Mouse (Mus musculus): Measurements from ENCODE around the gene Pitx2.

Pitx2 gene

DNA sequence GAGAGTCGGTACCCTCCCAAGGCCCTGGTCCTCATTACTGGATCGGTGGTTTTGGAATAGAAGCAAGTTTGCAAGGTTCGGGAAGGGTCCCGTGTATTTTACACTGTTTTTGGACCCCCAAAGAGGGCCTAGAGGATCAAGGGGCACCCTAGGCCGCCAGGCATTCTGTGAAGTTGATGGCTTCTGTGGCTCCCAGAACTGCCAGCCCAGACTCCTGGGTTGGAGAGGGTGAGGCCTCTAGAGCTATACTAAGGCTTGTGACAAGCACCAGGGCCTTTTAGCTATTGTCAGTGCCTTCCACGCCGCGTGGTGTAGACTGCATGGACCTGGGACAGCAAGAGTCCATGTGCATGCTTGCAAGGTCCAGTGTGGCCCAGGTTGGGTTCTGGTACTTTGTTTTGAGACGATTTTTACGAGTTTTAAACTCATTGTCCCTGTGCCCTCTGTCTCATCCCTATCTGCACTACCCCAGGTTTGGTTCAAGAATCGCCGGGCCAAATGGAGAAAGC, 18.2 kb downstream of the Pitx2 start:
- no peak for DNase-seq (ENCODE audit: low spot score)

DNA sequence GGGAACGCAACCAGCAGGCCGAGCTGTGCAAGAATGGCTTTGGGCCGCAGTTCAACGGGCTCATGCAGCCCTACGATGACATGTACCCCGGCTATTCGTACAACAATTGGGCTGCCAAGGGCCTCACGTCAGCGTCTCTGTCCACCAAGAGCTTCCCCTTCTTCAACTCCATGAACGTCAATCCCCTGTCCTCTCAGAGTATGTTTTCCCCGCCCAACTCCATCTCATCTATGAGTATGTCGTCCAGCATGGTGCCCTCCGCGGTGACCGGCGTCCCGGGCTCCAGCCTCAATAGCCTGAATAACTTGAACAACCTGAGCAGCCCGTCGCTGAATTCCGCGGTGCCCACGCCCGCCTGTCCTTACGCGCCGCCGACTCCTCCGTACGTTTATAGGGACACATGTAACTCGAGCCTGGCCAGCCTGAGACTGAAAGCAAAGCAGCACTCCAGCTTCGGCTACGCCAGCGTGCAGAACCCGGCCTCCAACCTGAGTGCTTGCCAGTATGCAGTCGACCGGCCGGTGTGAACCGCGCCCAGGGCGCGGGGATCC, 18.8 kb downstream of the Pitx2 start:
- DNase-seq (ENCODE audit: low spot score), result no peak

DNA sequence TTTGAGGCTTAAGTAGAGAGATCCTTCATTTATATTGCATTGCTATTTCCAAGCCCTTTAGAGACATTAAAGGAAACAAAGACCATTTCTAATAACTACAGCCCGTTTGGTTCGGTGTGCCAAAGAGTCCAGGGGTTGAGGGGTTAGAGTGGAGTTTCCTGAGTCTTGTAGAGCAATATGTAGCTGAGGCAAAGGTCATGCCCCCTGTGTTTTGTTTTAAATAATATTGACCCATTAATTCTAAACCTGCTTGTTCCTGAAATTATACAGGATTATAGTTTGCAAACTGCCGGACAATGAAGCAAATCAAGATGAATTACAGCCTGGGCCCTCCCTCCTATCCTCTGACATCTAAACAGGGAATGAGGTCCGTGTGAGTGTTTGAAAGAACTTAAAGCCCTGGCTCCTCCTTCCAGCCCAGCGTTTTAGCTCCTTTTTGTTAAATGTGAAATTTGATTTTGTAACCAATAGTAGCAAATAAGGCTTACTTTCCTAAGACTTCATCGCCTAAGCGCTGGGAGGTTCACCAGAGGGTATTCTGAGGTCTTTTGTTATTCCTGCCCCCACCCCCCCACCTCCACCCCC, 20.5 kb downstream of the Pitx2 start:
- no peak for DNase-seq (ENCODE audit: low spot score)

DNA sequence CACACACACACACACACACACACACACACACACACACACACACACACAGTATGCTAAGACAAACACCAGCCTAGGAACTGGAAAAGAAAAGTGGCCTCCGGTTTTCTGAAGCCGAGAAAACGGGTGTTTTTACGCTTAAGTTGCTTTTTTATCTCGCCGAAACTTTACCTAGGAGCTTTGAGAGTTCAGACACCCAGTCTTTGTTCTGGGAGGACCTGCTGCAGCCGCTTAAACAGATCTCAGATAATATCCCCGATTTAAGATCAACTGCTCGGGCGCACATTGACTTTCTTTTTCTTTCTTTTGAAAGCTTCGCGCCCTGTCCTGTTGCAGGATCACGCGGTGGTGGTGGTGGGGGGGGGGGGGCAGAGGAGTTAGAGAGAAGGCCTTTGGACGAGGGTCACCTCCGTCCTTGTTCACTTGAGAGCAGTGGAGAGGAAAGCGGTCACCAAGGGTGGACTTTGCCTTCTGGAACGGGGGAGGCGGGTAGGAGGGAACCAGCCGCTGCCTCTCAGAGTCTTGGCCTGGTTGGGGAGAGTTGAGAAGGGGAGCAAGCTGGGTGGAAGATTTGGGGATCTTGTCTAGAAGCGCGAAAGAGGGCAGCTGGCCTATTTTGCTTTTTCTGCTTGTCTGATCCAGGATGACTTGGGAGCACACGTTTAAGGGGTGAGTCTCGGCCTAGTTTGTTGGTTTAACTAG, 21.2 kb downstream of the Pitx2 start:
- DNase-seq (ENCODE audit: low spot score), result no peak

DNA sequence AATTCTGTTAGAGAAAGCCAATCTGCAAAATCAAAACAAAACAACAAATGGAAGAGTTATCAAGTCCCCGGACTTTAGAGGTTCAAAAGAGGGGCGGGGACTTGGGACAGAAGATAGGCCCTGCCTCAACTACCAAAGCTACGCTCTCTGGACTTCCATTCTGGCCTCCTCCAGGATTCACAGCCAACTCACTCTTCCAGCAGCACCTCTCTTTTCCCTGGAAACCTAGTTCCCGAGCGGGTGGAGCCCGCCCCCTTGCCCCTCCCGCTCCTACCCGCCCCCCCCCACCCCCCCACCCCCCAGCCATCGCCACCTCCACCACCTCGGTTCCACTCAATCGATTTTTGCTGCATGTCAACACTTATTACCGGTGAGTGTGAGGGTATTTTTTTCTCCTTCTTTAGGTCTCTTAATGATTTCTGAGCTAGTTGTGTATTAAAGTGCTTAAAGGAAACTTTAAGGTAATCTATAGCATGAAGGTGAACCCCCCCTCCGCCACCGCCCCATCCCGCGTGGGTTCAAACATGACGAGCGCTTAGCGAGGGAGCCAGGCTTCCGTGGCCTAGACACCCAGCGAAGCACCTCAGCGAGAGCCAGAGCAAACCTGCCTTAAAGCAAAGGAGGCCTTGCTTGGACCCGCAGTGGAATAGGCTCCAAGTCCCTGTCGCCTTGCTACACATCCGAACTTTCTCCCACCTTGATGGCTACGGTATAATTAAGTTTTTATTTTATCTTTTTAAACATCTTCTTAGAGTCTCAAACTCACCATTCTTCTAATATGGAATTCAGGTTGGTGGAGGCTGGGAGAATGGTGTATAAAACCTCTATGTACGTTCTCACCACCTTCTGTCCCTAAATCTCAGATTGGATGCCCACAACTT, 21.9 kb downstream of the Pitx2 start:
- no peak for DNase-seq (ENCODE audit: low spot score)

DNA sequence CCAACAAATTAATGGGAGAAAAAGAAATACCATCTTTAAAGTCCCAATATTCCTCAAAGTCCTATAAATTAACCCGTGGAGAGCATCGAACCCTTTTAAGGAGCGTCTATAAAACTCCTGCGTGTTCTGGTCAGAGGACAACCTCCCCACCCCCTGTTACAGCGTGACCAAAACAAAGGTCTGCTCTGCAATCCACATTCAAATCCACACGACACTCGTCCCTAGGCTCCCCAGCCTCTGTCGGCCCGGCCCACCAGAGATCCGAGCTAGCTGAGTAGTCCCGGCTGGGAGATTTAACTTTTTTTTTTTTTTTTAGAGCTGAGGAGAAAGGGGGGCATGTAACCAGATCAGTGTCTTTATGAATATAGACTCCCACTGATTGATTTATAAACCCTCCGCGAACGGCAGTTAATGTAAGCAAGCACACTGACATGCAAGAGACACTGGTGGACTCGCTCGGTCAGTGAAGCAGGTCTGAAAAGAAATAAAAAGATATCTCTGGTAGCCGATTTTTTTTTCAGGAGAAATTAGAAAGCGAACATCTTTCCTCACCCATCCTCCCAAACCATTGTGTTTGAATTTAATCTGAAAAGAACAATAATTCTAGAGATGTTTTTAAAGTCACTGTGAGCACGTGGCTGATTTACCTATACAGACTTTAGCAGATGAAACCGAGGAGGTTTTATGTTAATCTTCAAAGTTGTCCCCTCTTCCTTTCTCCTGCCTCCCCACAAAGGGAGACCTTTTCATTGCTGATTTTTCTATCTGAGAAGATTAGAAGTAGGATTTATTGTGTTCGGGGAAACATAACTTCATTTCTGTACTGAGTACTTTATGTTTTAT, 23.0 kb downstream of the Pitx2 start:
- no peak for DNase-seq (ENCODE audit: low spot score)

DNA sequence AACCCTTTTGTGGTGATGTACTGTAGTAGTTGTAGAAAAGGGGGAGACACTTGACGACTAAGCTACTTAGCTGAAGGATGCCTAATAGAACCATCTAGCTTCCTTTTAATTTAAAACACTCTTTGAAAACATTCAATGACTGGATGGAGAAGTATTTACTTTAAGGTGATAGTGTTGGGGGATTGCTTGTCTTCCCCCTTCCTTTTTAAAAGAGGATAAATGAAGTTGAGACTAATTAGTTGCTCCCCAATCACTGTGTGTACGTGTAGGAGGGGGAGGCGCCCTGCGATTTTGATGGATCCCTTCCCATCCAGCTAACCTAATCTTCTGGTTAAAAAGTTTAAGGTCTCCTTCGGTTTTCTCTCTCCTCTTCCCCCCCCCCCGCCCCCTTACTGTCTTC, 23.7 kb downstream of the Pitx2 start:
- DNase-seq (ENCODE audit: low spot score), result no peak

DNA sequence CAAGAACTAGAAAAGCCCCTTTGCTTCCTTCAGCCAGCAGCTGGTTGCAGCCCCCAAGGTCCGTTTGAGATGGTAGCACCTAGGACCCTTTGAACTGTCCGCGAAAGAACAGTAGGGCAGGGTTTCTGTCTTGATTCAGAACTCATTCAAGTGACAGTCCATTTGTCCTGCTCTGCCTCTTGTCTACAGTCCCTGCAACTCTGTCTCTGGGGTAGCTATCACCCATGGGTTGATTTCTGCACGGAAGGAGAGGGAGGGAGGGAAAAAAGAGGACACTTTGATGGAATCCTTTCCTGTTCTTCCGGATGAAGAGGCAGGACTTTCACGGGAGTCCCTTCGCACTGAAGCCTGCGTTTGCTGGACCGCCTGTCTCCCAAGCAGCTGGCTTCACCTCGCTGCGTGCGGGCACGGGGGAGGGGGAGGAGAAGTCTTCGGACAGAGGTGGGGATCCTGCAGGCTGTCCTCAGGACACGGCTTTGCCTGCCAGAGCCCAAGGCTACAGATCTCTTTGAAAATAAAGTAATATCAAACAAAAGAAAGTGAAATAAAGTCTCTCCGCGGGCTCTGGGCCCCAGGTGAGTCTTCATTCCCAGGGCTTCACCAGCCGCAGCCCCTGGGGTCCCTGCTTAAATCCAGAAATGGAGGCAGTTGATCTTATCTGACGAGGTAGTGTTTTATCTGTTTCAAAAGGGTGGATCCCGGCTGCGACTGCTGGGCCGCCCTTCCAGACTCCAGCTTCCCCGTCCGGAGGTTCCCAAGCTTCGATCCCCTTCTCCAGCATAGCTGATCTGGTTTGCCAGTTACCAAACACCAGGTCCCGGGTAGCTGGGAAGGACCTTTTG, 24.5 kb downstream of the Pitx2 start:
- DNase-seq (ENCODE audit: low spot score), result peak; percentile 27

DNA sequence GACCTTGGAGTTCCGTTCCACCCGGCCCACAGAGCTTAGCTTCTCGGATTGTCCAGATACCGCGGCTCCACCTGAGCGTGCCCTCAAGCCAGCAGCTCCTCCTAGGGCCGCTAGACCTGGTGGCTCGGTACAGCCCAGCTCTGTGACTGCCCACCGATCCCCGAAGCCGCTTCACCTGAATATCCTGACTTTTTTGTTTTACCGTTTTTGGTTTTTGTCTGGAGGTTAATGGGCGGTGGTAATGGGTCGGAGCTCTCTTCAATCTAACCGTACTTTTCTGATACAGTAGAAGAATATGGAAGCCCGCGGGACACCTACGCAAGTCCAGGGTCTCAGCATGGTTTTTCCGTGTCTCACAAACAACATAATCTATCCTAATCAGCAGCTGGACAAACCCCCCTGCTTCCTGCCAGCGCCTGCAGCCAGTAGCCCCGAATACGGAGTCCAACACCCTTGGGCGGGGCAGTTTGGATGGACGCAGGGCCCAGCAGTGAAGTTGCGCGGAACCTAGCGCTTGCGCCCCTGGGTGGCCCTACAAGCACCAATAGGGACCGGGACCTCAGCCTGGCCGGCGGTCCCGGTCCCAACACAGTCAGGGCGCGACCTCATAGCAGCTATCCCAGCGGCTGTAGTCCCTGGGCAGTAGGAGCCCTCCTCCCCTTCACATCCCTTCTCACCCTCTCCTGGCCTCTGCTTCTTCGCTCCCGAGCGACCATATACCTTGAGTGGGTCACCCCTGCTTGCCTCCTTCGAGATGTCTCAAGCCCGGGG, 25.3 kb downstream of the Pitx2 start:
- DNase-seq (ENCODE audit: low spot score), result no peak

DNA sequence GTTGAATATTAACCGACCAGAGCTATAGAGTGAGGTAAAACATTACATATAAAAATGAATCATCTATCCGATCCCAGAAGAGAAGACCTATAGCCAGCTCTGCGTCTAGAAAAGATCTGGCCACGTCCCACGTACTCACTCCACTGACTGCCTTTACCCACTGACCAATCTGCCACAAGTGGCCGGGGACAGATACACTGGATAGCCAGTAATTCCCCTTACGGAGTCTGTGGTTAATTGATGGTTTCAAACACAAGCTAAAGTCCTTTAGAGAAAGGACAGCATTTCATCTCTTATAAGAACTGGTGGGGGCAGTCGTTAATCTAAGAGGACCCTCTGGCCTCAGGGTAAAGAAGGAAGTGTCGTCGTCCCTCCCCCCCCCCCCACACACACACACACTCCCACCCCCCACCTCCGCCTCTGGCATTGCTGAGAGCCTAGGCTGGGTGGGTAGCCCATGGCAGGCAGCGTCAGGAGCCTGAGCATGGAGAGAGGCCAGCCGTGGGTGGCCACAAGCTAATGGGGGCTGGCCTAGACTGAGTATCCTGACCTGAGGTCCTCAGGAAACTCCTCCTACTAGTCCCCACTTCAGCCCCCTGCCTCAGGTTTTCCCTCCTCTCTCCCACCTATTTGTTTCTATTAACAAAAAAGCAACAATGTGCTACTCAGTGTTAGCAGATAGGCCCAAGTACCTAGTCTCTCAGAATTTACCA, 26.1 kb downstream of the Pitx2 start:
- DNase-seq (ENCODE audit: low spot score), result no peak

DNA sequence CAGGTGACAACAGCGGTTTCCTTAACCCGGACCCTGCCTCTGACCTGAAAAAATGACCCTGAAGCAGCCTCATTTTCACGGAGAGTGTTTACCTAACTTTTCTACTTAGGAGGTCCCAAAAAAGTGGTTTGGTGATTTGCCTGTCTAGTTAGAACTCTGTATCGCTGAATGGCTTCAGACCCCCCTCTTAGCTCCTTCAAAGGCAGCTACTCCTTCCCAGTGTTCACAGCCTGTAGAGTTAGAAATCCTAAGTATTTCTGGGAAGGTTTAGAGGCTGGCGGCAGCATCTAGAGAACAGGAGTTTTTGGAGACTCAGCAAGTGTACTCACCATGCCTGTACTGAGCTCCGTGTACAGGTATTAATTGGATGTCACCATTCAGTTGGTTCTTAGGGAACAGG, 27.0 kb downstream of the Pitx2 start:
- no peak for DNase-seq (ENCODE audit: low spot score)

DNA sequence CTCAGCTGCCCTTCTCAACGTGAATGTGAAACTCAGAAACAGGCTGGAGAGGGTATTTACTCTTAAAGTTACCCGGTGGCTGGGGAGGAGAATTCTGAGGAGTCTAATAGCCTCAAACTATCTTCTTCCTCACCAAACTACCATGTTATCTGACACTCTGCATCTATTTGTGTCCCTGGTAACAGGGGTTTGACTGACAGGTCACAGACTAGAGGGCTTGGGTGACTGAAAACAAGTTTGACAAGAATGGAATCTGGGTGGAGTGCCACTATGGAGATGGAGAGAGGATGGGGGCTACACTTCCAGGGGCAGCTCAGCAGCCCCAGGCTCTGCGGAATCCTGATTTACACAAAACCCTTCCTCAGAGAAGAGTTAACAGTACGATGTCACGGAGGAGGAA, 27.7 kb downstream of the Pitx2 start:
- no peak for DNase-seq (ENCODE audit: low spot score)

DNA sequence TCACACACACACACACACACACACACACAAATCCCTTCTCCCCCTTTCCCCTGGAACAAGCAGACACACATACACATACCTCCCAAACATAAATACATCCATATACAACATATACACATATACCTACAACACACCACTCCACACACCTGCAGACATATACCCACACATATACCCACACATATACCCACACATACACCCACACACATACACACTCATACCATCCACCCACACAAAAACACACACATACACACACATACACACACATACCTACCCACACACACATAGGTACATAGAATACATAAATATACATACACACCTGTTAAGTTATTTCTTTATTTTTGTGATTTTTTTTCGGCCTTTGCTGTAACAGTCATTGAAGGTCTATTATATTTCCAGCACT, 38.3 kb downstream of the Pitx2 start:
- no peak for DNase-seq (ENCODE audit: low spot score)

DNA sequence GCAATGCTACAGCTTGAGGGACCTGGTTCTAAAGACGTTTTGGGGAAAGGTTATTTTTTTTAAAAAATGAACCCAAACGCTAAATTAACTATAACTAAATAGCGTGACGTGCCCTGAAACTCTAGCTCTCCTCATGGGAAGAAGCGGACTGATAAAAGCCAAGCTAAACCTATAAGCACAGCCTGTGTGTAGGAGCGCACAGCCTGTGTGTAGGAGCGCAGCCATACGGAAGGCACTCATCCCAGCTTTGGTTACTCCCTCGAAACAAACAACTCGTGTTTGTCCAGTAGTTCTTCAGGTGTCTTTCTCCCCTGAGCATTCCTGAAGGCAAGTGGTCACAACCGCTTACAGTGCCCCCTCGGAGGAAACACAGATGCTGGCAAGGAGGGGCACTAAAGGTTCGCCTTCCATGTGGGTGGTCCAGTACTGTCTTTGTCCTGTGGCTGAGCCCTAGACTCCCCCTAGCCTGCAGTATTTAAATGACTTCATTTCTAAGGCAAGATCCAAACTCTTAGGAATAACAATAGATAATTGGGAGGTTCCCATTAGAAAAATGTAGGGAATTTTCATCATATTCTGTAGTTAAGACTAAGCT, 39.1 kb downstream of the Pitx2 start:
- DNase-seq (ENCODE audit: low spot score), result no peak

DNA sequence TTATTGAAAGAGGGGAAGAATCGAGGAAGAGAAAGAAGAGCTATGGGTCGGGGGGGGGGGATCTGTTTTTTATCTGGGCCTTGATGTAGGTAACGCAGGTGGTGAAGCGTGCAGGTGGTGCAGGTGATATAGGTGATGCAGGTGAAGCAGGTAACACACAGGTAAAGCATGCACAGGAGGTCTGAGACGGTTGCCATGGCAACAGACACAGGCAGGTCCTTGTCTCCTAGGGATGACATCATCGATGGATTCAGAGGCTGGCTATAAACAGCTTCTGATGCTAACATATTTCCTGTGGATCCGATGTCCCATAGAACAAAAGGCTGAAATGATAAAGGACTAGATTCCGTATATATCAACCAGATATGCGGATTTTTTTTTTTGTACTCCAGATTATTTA, 51.3 kb downstream of the Pitx2 start:
- DNase-seq (ENCODE audit: low spot score), result no peak

DNA sequence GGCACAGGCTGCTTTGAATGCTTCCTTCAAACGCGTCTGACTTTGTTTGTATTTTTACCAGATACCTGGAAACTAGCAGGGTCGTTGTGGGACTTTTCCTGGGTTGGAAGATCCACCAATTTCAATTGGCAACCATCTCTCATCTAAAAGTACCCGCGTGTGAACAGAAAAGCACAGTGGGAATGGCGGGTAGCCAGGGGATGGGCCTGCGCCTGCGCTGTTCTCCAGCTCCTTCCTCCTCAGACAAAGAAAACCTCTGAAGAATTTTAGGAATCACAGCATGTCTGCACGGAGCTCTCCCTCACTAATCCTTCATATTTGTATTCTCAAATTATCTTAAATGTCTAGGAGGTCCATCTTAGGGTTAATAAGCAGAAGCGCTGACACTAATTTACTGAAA, 54.6 kb downstream of the Pitx2 start:
- no peak for DNase-seq (ENCODE audit: low spot score)

DNA sequence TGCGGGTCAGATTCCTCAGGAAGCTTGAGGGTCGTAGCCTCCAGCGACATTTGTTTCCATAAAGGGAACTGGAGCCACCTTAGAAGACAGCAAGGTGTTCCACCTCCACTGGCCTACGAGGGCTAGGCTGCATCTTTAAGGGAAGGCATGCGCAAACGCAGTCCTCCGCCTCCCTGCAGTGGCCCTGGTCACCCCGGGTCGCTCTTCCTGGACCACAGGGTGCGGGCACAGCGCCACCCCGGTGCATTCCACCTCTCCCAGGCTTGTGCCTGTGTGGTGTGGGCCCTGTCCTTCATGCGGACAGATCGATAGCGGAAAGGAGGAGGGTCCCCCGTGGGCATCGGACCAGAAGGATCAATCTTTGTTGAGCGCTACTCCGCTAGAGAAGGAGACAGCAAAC, 56.6 kb downstream of the Pitx2 start:
- no peak for DNase-seq (ENCODE audit: low spot score)

DNA sequence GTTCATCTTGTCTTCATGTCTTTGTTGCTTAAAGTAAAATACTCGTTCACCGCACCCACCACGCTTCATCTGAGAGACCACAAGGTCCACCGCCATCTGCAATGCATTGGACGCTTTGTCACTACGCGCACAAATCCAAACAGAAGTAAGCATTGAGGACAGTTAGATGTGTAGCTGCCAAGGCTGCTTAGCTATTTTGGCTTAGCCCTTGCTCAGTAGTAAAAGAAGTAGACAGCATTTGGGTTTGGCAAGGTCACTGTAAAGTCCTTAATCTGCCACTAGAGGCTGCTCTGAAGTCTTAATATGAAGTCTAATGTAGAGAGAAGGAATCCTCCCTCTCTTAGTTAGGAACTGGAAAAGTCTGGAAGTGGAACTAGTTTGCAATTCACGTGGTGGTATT, 57.1 kb downstream of the Pitx2 start:
- no peak for DNase-seq (ENCODE audit: low spot score)

DNA sequence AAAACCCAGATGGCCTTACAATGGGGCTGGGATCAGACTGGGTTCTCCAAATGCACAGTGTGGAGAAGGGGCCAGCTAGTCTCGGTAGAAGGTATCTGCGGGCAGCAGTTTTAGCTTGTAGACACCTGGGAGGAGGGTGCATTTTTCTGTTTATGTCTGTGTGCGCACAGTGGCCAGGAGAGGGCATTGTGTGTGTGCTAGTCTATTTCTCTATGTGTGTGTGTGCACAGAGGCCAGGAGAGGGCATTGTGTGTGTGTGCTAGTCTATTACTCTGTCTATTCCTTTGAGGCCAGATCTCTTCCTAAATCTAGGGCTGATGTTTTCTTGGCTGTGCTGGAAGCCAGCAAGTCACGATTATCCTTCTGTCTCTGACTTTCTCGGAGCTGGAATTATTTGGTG, 58.8 kb downstream of the Pitx2 start:
- no peak for DNase-seq (ENCODE audit: low spot score)

Data from testis, postnatal 14 days (tissue).